Mouse (Mus musculus) adrenal gland, adult 10 weeks (tissue): ENCODE measurements around the gene Diras2. TPM values are rescaled to one million over a fixed set of nuclear protein-coding genes. Genes with fewer than 3 reads are reported as not detected.

Experiments used
- polyA plus RNA-seq: library from polyadenylated mRNA; stranded (reverse); fragments of 350-450 nt; fragmentation: Illumina TruSeq; extraction: RNeasy Lipid Tissue Mini Kit (QIAGEN cat#74804); gene quantifications from one replicate; pipeline ENCODE4 v1.2.3, GENCODE M21; 2014; ENCODE audit warnings: low read depth, low replicate concordance

Diras2 gene
- polyA plus RNA-seq, result 5.3 TPM

DNA sequence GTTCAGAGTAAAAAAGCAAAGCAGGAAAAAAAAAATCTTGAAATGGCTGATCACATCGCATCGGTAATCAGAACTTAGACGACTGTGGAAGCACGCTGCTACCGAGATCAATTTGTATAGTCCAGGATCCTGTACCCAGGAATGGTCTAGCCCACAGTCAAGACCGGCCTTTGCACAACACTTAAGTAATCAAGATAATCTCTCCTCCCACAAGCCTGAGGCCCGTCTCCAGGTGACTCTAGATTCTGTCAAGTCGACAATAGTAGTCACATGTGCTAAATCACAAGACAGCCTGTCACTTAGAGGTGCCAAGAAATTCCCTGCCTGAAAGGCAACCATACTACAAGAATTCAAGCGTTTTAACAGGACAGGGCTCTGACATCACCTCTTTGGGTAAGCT is at the start of gene Diras2:
Gene Diras2 (minus strand): TSS at position 159 of the 400 bp plus-strand sequence.

Other genes starting within 250 kb of the Diras2 start
- gene Syk, start 51.9 kb upstream of the Diras2 start, polyA plus RNA-seq, result 0.87 TPM